10 mouse cellular contexts compared by ENCODE assay signal in the genomic region with DNA sequence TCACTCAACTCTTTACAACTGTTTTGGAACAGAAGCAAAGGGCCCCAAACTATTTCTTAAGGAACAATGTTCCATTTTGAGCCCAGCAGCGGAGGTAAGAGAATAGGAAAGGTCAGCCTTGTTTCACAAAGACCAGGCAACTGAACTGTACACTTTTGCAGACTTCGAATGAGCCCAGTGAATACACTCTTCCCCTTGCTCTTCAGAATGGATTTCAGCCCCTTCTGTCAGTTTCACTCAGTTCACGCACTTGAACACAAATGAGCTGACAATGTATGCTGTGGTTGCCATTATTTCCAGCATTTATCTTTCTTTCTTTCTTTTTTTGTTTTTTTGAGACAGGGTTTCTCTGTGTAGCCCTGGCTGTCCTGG. TPM values are rescaled to one million over a fixed set of nuclear protein-coding genes. Genes with fewer than 3 reads are reported as not detected.
DNase-seq lines count a peak whose midpoint lies in the region; ATAC-seq lines count a peak whose summit lies in the region.
"Had no signal": no experiment of that assay in that cellular context is flagged by ENCODE, and none has a peak within 500 bp of the region (broad histone marks: within the 10 kb centered on the region; RNA-seq: fewer than 3 reads in every experiment).

No protein-coding gene starts in this region.

- H3K36me3 ChIP-seq in hindbrain, embryonic 11.5 days (ENCODE audit: control insufficient read depth, insufficient read depth, low read length), result no peaks in the 10 kb centered on the region
- no peaks in the 10 kb centered on the region for H3K36me3 ChIP-seq in hindbrain, embryonic 14.5 days (replicated peaks; ENCODE audit: control insufficient read depth, insufficient read depth)
- no peaks in the 10 kb centered on the region for H3K36me3 ChIP-seq in embryonic facial prominence, embryonic 14.5 days (ENCODE audit: control insufficient read depth, insufficient read depth, low read length)
- H3K36me3 ChIP-seq in midbrain, embryonic 12.5 days, result no peaks in the 10 kb centered on the region
- H3K36me3 ChIP-seq: limb, embryonic 12.5 days; stomach, embryonic 15.5 days had no signal

- WGBS in hindbrain, embryonic 11.5 days, result 47% methylated on average over 3 of the region's 3 CpGs
- WGBS in hindbrain, embryonic 14.5 days, result 47% methylated on average over 3 of the region's 3 CpGs
- WGBS in embryonic facial prominence, embryonic 14.5 days, result 74% methylated on average over 3 of the region's 3 CpGs
- 49% methylated on average over 3 of the region's 3 CpGs for WGBS in midbrain, embryonic 12.5 days

- H3K4me2 ChIP-seq in hindbrain, embryonic 11.5 days (replicated peaks; ENCODE audit: low read depth, low read length), result no peak overlapping the region
- no peak overlapping the region for H3K4me2 ChIP-seq in hindbrain, embryonic 14.5 days (replicated peaks)
- H3K4me2 ChIP-seq in embryonic facial prominence, embryonic 14.5 days (ENCODE audit: low read depth, low read length), result peak overlapping the region; percentile 38
- no peak overlapping the region for H3K4me2 ChIP-seq in midbrain, embryonic 12.5 days (replicated peaks)
- H3K4me2 ChIP-seq: limb, embryonic 12.5 days; stomach, embryonic 15.5 days had no signal

- H3K4me1 ChIP-seq in hindbrain, embryonic 11.5 days (replicated peaks; ENCODE audit: control insufficient read depth, insufficient read depth, low read length), result no peaks in the 10 kb centered on the region
- no peaks in the 10 kb centered on the region for H3K4me1 ChIP-seq in hindbrain, embryonic 14.5 days (replicated peaks; ENCODE audit: control insufficient read depth, insufficient read depth, low read length)
- H3K4me1 ChIP-seq in embryonic facial prominence, embryonic 14.5 days (ENCODE audit: control insufficient read depth, insufficient read depth, low read length), result no peaks in the 10 kb centered on the region
- peaks cover 5% of the 10 kb centered on the region; the same call in 1 of the 2 replicates for H3K4me1 ChIP-seq in midbrain, embryonic 12.5 days
- H3K4me1 ChIP-seq: limb, embryonic 12.5 days; stomach, embryonic 15.5 days had no signal

- H3K4me3 ChIP-seq in hindbrain, embryonic 11.5 days (ENCODE audit: low read depth, low read length), result no peak overlapping the region
- no peak overlapping the region for H3K4me3 ChIP-seq in hindbrain, embryonic 14.5 days (replicated peaks; ENCODE audit: low read length)
- no peak overlapping the region for H3K4me3 ChIP-seq in embryonic facial prominence, embryonic 14.5 days (ENCODE audit: low read depth, low read length)
- no peak overlapping the region for H3K4me3 ChIP-seq in midbrain, embryonic 12.5 days
- H3K4me3 ChIP-seq: limb, embryonic 12.5 days; stomach, embryonic 15.5 days had no signal

- no peaks in the 10 kb centered on the region for H3K27me3 ChIP-seq in hindbrain, embryonic 11.5 days (ENCODE audit: control insufficient read depth, insufficient read depth, low read length)
- no peaks in the 10 kb centered on the region for H3K27me3 ChIP-seq in hindbrain, embryonic 14.5 days (ENCODE audit: control insufficient read depth, insufficient read depth, low read length)
- no peaks in the 10 kb centered on the region for H3K27me3 ChIP-seq in embryonic facial prominence, embryonic 14.5 days (replicated peaks; ENCODE audit: control insufficient read depth, insufficient read depth, low read length)
- no peaks in the 10 kb centered on the region for H3K27me3 ChIP-seq in midbrain, embryonic 12.5 days
- H3K27me3 ChIP-seq: limb, embryonic 12.5 days; stomach, embryonic 15.5 days had no signal

- intact Hi-C loops in left cerebral cortex, postnatal 36 days (cut with DNase I), result loop anchor here (2.0 to 10.0 kb wide), 3 partner anchors 246 to 636 kb away; no protein-coding TSS in a partner anchor

- peak; percentile 6 for DNase-seq in embryo, embryonic 10 days (ENCODE audit: low spot score)
- DNase-seq in embryo, embryonic 9.5 days (ENCODE audit: extremely low spot score), result no peak
- no peak for DNase-seq in hindbrain, embryonic 11.5 days (ENCODE audit: low spot score)
- no peak for DNase-seq in hindbrain, embryonic 14.5 days (ENCODE audit: low spot score)
- DNase-seq in embryonic facial prominence, embryonic 14.5 days (ENCODE audit: low spot score), result no peak
- no peak for DNase-seq in left cerebral cortex, postnatal 36 days (ENCODE audit: low spot score in 2 of 2)
- no peak for DNase-seq in B cell, adult 2 months

- no peak overlapping the region for H3K27ac ChIP-seq in hindbrain, embryonic 11.5 days (ENCODE audit: low read depth, low read length)
- H3K27ac ChIP-seq in hindbrain, embryonic 14.5 days, result no peak overlapping the region
- no peak overlapping the region for H3K27ac ChIP-seq in embryonic facial prominence, embryonic 14.5 days (replicated peaks; ENCODE audit: low read depth, low read length)
- H3K27ac ChIP-seq in midbrain, embryonic 12.5 days (replicated peaks), result no peak overlapping the region
- H3K27ac ChIP-seq: limb, embryonic 12.5 days; stomach, embryonic 15.5 days had no signal

- peak; percentile 19; the same call in 1 of the 2 replicates for ATAC-seq in hindbrain, embryonic 11.5 days (ENCODE audit: low FRiP score)
- no peak for ATAC-seq in hindbrain, embryonic 14.5 days (ENCODE audit: low FRiP score)
- ATAC-seq in embryonic facial prominence, embryonic 14.5 days (ENCODE audit: low read depth), result no peak
- ATAC-seq in midbrain, embryonic 12.5 days (ENCODE audit: low FRiP score, low read depth), result peak; percentile 72

- no peak overlapping the region for H3K9ac ChIP-seq in hindbrain, embryonic 11.5 days (ENCODE audit: low read depth, low read length)
- H3K9ac ChIP-seq in hindbrain, embryonic 14.5 days, result no peak overlapping the region
- H3K9ac ChIP-seq in embryonic facial prominence, embryonic 14.5 days (ENCODE audit: low read depth, low read length), result no peak overlapping the region
- H3K9ac ChIP-seq in midbrain, embryonic 12.5 days (replicated peaks), result no peak overlapping the region
- H3K9ac ChIP-seq: limb, embryonic 12.5 days; stomach, embryonic 15.5 days had no signal

- H3K9me3 ChIP-seq in hindbrain, embryonic 11.5 days (ENCODE audit: control insufficient read depth, low read length), result no peaks in the 10 kb centered on the region
- no peaks in the 10 kb centered on the region for H3K9me3 ChIP-seq in hindbrain, embryonic 14.5 days (ENCODE audit: control insufficient read depth, low read length)
- no peaks in the 10 kb centered on the region for H3K9me3 ChIP-seq in embryonic facial prominence, embryonic 14.5 days (ENCODE audit: control insufficient read depth, low read length)
- H3K9me3 ChIP-seq in midbrain, embryonic 12.5 days, result no peaks in the 10 kb centered on the region
- H3K9me3 ChIP-seq: limb, embryonic 12.5 days; stomach, embryonic 15.5 days had no signal

RNA-seq across cellular contexts. Expression of a gene that starts 34.0 kb away (rescaled TPM):
- polyA plus RNA-seq in hindbrain, embryonic 11.5 days (2014; fragmentation: Nextera tagmentation; extraction: Ambion mirVana), result 8.4 and 9.7 TPM in 2 replicates
- 6.5 and 6.9 TPM in 2 replicates for polyA plus RNA-seq in hindbrain, embryonic 14.5 days (2014; fragmentation: Nextera tagmentation; extraction: Ambion mirVana)
- polyA plus RNA-seq in embryonic facial prominence, embryonic 14.5 days (2014; fragmentation: Nextera tagmentation; extraction: Ambion mirVana), result 6.8 and 7.5 TPM in 2 replicates
- 7.6 and 8.3 TPM in 2 replicates for polyA plus RNA-seq in midbrain, embryonic 12.5 days (2016; fragmentation: Nextera tagmentation; extraction: Ambion mirVana)
- total RNA-seq in left cerebral cortex, postnatal 36 days (2021), result 1 to 10 TPM; 9.0 to 9.9 TPM

Comparison
In these comparisons a context has a peak if more than half of its experiments do, and no peak if none do; other contexts are left out.
1. ATAC-seq: peak in hindbrain, embryonic 11.5 days (single experiment) and midbrain, embryonic 12.5 days (single experiment); none in hindbrain, embryonic 14.5 days (single experiment) and embryonic facial prominence, embryonic 14.5 days (single experiment).